Mouse (Mus musculus): ENCODE results near the gene Dffa. TPM values are rescaled to one million over a fixed set of nuclear protein-coding genes. Genes with fewer than 3 reads are reported as not detected.

Gene Dffa
- polyA plus RNA-seq, 1 experiment from 2014 or later = 23.3 TPM

GRCm38 (mm10) chr4:149136116-149136850 lies 32.3 kb downstream of the Dffa start:
- 70% methylated on average over 18 of the region's 18 CpGs for WGBS
- Histone ChIP-seq H3K9me3 (replicated peaks; ENCODE audit: control insufficient read depth, low read length, poor library complexity, severe bottlenecking) (no peaks in the 10 kb centered on the region), H3K36me3 (ENCODE audit: control insufficient read depth, insufficient read depth, low read length) (no peaks in the 10 kb centered on the region), H3K4me2 (ENCODE audit: low read length) (peak overlapping the region; percentile 65), H3K27ac (ENCODE audit: low read length) (peak overlapping the region; percentile 81; the same call in 1 of the 2 replicates), H3K4me1 (ENCODE audit: control insufficient read depth, insufficient read depth, low read length) (peaks cover 6% of the 10 kb centered on the region), H3K9ac (ENCODE audit: low read depth, low read length) (peak overlapping the region; percentile 67; the same call in 1 of the 2 replicates), H3K27me3 (ENCODE audit: control insufficient read depth, insufficient read depth, low read depth, low read length) (no peaks in the 10 kb centered on the region), H3K4me3 (ENCODE audit: low read depth, low read length) (peak overlapping the region; percentile 72)
- 0 out of 2 replicates have a peak, but pooled peaks have one; percentile 16 for ATAC-seq

GRCm38 (mm10) chr4:149136982-149137770 lies 33.2 kb downstream of the Dffa start, which contains the start of gene Cenps:
Gene Cenps (minus strand): TSS chr4:149137629.
- WGBS = under 1% methylated on average over 68 of the region's 68 CpGs
- no peaks in the 10 kb centered on the region for H3K27me3 ChIP-seq (ENCODE audit: control insufficient read depth, insufficient read depth, low read depth, low read length)
- peak within 1 kb of the TSS; percentile 81 for H3K27ac ChIP-seq (ENCODE audit: low read length)
- H3K9ac ChIP-seq (ENCODE audit: low read depth, low read length) = peak within 1 kb of the TSS; percentile 67
- H3K4me3 ChIP-seq (ENCODE audit: low read depth, low read length) = peak within 1 kb of the TSS; percentile 72
- H3K4me1 ChIP-seq (ENCODE audit: control insufficient read depth, insufficient read depth, low read length) = peaks cover 6% of the 10 kb centered on the region
- peak; percentile 94 for ATAC-seq
- no peaks in the 10 kb centered on the region for H3K9me3 ChIP-seq (replicated peaks; ENCODE audit: control insufficient read depth, low read length, poor library complexity, severe bottlenecking)
- peak within 1 kb of the TSS; percentile 65 for H3K4me2 ChIP-seq (ENCODE audit: low read length)
- no peaks in the 10 kb centered on the region for H3K36me3 ChIP-seq (ENCODE audit: control insufficient read depth, insufficient read depth, low read length)

GRCm38 (mm10) chr4:149138515-149138914 lies 34.6 kb downstream of the Dffa start:
- no peak overlapping the region for H3K4me2 ChIP-seq (ENCODE audit: low read length)
- no peak for ATAC-seq
- no peaks in the 10 kb centered on the region for H3K27me3 ChIP-seq (ENCODE audit: control insufficient read depth, insufficient read depth, low read depth, low read length)
- no peak overlapping the region for H3K4me3 ChIP-seq (ENCODE audit: low read depth, low read length)
- WGBS = 82% methylated on average over 8 of the region's 8 CpGs
- H3K4me1 ChIP-seq (ENCODE audit: control insufficient read depth, insufficient read depth, low read length) = peaks cover 6% of the 10 kb centered on the region
- no peak overlapping the region for H3K9ac ChIP-seq (ENCODE audit: low read depth, low read length)
- H3K36me3 ChIP-seq (ENCODE audit: control insufficient read depth, insufficient read depth, low read length) = no peaks in the 10 kb centered on the region
- H3K9me3 ChIP-seq (replicated peaks; ENCODE audit: control insufficient read depth, low read length, poor library complexity, severe bottlenecking) = no peaks in the 10 kb centered on the region
- no peak overlapping the region for H3K27ac ChIP-seq (ENCODE audit: low read length)

GRCm38 (mm10) chr4:149143594-149143993 lies 39.6 kb downstream of the Dffa start:
- H3K36me3 ChIP-seq (ENCODE audit: control insufficient read depth, insufficient read depth, low read length) = no peaks in the 10 kb centered on the region

GRCm38 (mm10) chr4:149144459-149144858 lies 40.5 kb downstream of the Dffa start:
- H3K27ac ChIP-seq (ENCODE audit: low read length) = no peak overlapping the region
- no peak overlapping the region for H3K9ac ChIP-seq (ENCODE audit: low read depth, low read length)
- H3K4me1 ChIP-seq (ENCODE audit: control insufficient read depth, insufficient read depth, low read length) = no peaks in the 10 kb centered on the region
- H3K4me3 ChIP-seq (ENCODE audit: low read depth, low read length) = no peak overlapping the region
- no peaks in the 10 kb centered on the region for H3K9me3 ChIP-seq (replicated peaks; ENCODE audit: control insufficient read depth, low read length, poor library complexity, severe bottlenecking)
- no peaks in the 10 kb centered on the region for H3K36me3 ChIP-seq (ENCODE audit: control insufficient read depth, insufficient read depth, low read length)
- peak; percentile 91 for ATAC-seq
- WGBS = 10% methylated on average over 3 of the region's 3 CpGs
- H3K27me3 ChIP-seq (ENCODE audit: control insufficient read depth, insufficient read depth, low read depth, low read length) = no peaks in the 10 kb centered on the region
- H3K4me2 ChIP-seq (ENCODE audit: low read length) = no peak overlapping the region

More at GRCm38 (mm10) chr4:149143594-149143993, 39.6 kb downstream of the Dffa start:
- 25% methylated on average over 4 of the region's 4 CpGs for WGBS
- H3K27me3 ChIP-seq (ENCODE audit: control insufficient read depth, insufficient read depth, low read depth, low read length) = no peaks in the 10 kb centered on the region
- no peak for ATAC-seq
- H3K27ac ChIP-seq (ENCODE audit: low read length) = no peak overlapping the region
- H3K9ac ChIP-seq (ENCODE audit: low read depth, low read length) = no peak overlapping the region
- H3K4me2 ChIP-seq (ENCODE audit: low read length) = no peak overlapping the region
- no peaks in the 10 kb centered on the region for H3K4me1 ChIP-seq (ENCODE audit: control insufficient read depth, insufficient read depth, low read length)
- H3K9me3 ChIP-seq (replicated peaks; ENCODE audit: control insufficient read depth, low read length, poor library complexity, severe bottlenecking) = no peaks in the 10 kb centered on the region
- H3K4me3 ChIP-seq (ENCODE audit: low read depth, low read length) = no peak overlapping the region

GRCm38 (mm10) chr4:149145151-149145550 lies 41.2 kb downstream of the Dffa start:
- H3K9me3 ChIP-seq (replicated peaks; ENCODE audit: control insufficient read depth, low read length, poor library complexity, severe bottlenecking) = no peaks in the 10 kb centered on the region
- H3K36me3 ChIP-seq (ENCODE audit: control insufficient read depth, insufficient read depth, low read length) = no peaks in the 10 kb centered on the region; the same call in 1 of the 2 replicates
- no peak overlapping the region for H3K4me3 ChIP-seq (ENCODE audit: low read depth, low read length)
- H3K27me3 ChIP-seq (ENCODE audit: control insufficient read depth, insufficient read depth, low read depth, low read length) = no peaks in the 10 kb centered on the region
- WGBS = 80% methylated on average over 4 of the region's 4 CpGs
- no peak overlapping the region for H3K4me2 ChIP-seq (ENCODE audit: low read length)
- H3K27ac ChIP-seq (ENCODE audit: low read length) = no peak overlapping the region
- H3K4me1 ChIP-seq (ENCODE audit: control insufficient read depth, insufficient read depth, low read length) = no peaks in the 10 kb centered on the region
- no peak overlapping the region for H3K9ac ChIP-seq (ENCODE audit: low read depth, low read length)
- no peak for ATAC-seq

GRCm38 (mm10) chr4:149147528-149147927 lies 43.6 kb downstream of the Dffa start:
- ATAC-seq = no peak
- Histone ChIP-seq H3K4me2 (ENCODE audit: low read length) (no peak overlapping the region), H3K9ac (ENCODE audit: low read depth, low read length) (no peak overlapping the region), H3K4me3 (ENCODE audit: low read depth, low read length) (no peak overlapping the region), H3K27ac (ENCODE audit: low read length) (no peak overlapping the region), H3K9me3 (replicated peaks; ENCODE audit: control insufficient read depth, low read length, poor library complexity, severe bottlenecking) (no peaks in the 10 kb centered on the region), H3K36me3 (ENCODE audit: control insufficient read depth, insufficient read depth, low read length) (peaks cover 18% of the 10 kb centered on the region), H3K4me1 (ENCODE audit: control insufficient read depth, insufficient read depth, low read length) (no peaks in the 10 kb centered on the region), H3K27me3 (ENCODE audit: control insufficient read depth, insufficient read depth, low read depth, low read length) (no peaks in the 10 kb centered on the region)
- 92% methylated on average over 7 of the region's 7 CpGs for WGBS

GRCm38 (mm10) chr4:149148084-149148483 lies 44.1 kb downstream of the Dffa start:
- no peak overlapping the region for H3K4me3 ChIP-seq (ENCODE audit: low read depth, low read length)
- H3K4me2 ChIP-seq (ENCODE audit: low read length) = no peak overlapping the region
- peaks cover 24% of the 10 kb centered on the region for H3K36me3 ChIP-seq (ENCODE audit: control insufficient read depth, insufficient read depth, low read length)
- H3K9me3 ChIP-seq (replicated peaks; ENCODE audit: control insufficient read depth, low read length, poor library complexity, severe bottlenecking) = no peaks in the 10 kb centered on the region
- H3K27me3 ChIP-seq (ENCODE audit: control insufficient read depth, insufficient read depth, low read depth, low read length) = no peaks in the 10 kb centered on the region
- ATAC-seq = no peak
- H3K27ac ChIP-seq (ENCODE audit: low read length) = no peak overlapping the region
- H3K9ac ChIP-seq (ENCODE audit: low read depth, low read length) = no peak overlapping the region
- 73% methylated on average over 4 of the region's 4 CpGs for WGBS
- H3K4me1 ChIP-seq (ENCODE audit: control insufficient read depth, insufficient read depth, low read length) = no peaks in the 10 kb centered on the region

- H3K36me3 ChIP-seq (ENCODE audit: control insufficient read depth, insufficient read depth, low read length) = peaks cover 35% of the 10 kb centered on the region
- no peak overlapping the region for H3K27ac ChIP-seq (ENCODE audit: low read length)
- H3K4me3 ChIP-seq (ENCODE audit: low read depth, low read length) = no peak overlapping the region
- ATAC-seq = no peak
- H3K4me1 ChIP-seq (ENCODE audit: control insufficient read depth, insufficient read depth, low read length) = no peaks in the 10 kb centered on the region
- H3K4me2 ChIP-seq (ENCODE audit: low read length) = no peak overlapping the region
- no peaks in the 10 kb centered on the region for H3K9me3 ChIP-seq (replicated peaks; ENCODE audit: control insufficient read depth, low read length, poor library complexity, severe bottlenecking)
- no peak overlapping the region for H3K9ac ChIP-seq (ENCODE audit: low read depth, low read length)
- no peaks in the 10 kb centered on the region for H3K27me3 ChIP-seq (ENCODE audit: control insufficient read depth, insufficient read depth, low read depth, low read length)
- 86% methylated on average over 9 of the region's 9 CpGs for WGBS
Measured at GRCm38 (mm10) chr4:149149196-149149595, 45.2 kb downstream of the Dffa start.
